Mouse (Mus musculus) G1E (cell line): ENCODE results near the gene Emp2. TPM values are rescaled to one million over a fixed set of nuclear protein-coding genes. Genes with fewer than 3 reads are reported as not detected.

Experiments used
- ATAC-seq: 2 replicates; pipeline ENCODE4 v1.8.0; 2016; ENCODE audit warnings: mild to moderate bottlenecking; ENCODE audit not compliant: insufficient number of reproducible peaks, poor library complexity, low FRiP score, severe bottlenecking; ENCODE audit errors: extremely low read depth
- DNase-seq: peaks from one replicate; pipeline ENCODE4 v3.0.0; 2012; ENCODE audit warnings: low spot score
- H3K27me3 ChIP-seq: 2 replicates; pipeline ENCODE4 v1.6.1; 2012; ENCODE audit warnings: mild to moderate bottlenecking, low read length, inconsistent platforms; ENCODE audit not compliant: insufficient read depth
- H3K36me3 ChIP-seq: replicated peaks from 2 replicates; pipeline ENCODE3; 2012; ENCODE audit warnings: mild to moderate bottlenecking, inconsistent platforms
- H3K4me1 ChIP-seq: 2 replicates; pipeline ENCODE4 v1.6.1; 2012; ENCODE audit warnings: low read depth, low read length, inconsistent platforms, mixed read lengths; ENCODE audit not compliant: insufficient read depth
- H3K4me3 ChIP-seq: 2 replicates; pipeline ENCODE4 v1.5.1; 2012; ENCODE audit warnings: low read depth, mild to moderate bottlenecking, inconsistent platforms, low read length, moderate library complexity, mixed read lengths
- H3K9me3 ChIP-seq: replicated peaks from 2 replicates; pipeline ENCODE4 v1.6.1; 2012; ENCODE audit warnings: inconsistent platforms
- CTCF ChIP-seq: IDR thresholded peaks from 2 replicates; pipeline ENCODE4 v1.5.1; 2012; ENCODE audit warnings: low read depth, low read length, inconsistent platforms, mixed read lengths
- GATA1 ChIP-seq: IDR thresholded peaks from 2 replicates; pipeline ENCODE4 v1.6.1; 2012; ENCODE audit warnings: borderline replicate concordance, low read length, inconsistent platforms, mixed read lengths
- GATA2 ChIP-seq: IDR thresholded peaks from 2 replicates; pipeline ENCODE4 v1.6.1; 2012; ENCODE audit warnings: low read depth, low read length, inconsistent platforms, borderline replicate concordance
- POLR2AphosphoS5 ChIP-seq: IDR thresholded peaks from 2 replicates; pipeline ENCODE4 v1.6.1; 2012; ENCODE audit warnings: low read depth, low read length, inconsistent platforms; ENCODE audit not compliant: insufficient replicate concordance
- TAL1 ChIP-seq: conservative IDR thresholded peaks from 2 replicates; pipeline ENCODE4 v1.6.1; 2012; ENCODE audit warnings: low read depth, low read length, inconsistent platforms, mixed read lengths
- polyA plus RNA-seq: library from polyadenylated mRNA; stranded (reverse); fragments of >175 nt; gene quantifications from 2 replicates; pipeline ENCODE4 v1.2.3, GENCODE M21; 2012
- total RNA-seq, 2 experiments: library from RNA; stranded (forward) in 1 of 2; stranded (reverse) in 1 of 2; fragments of 200-1000 nt in 1 of 2; fragments of >200 nt in 1 of 2; fragmentation: Nextera tagmentation in 1 of 2; gene quantifications; 2 replicates each; pipeline ENCODE4 v1.2.3; 2014 to 2017

The Emp2 gene
- total RNA-seq (2014; fragmentation: Nextera tagmentation) (not detected in 2 replicates), total RNA-seq (2017) (0.06 and 0.11 TPM in 2 replicates), polyA plus RNA-seq (not detected in 2 replicates)

GRCm38 (mm10) chr16:10313646-10314088, at the start of gene Emp2:
Gene Emp2 (minus strand): TSS chr16:10313968.
- DNase-seq (no peak), ATAC-seq (no peak)
- Histone ChIP-seq H3K9me3 (no peaks in the 10 kb centered on the region), H3K27me3 (0 out of 2 replicates have a peak, but pooled peaks cover 2% of the 10 kb centered on the region), H3K4me1 (no peaks in the 10 kb centered on the region), H3K4me3 (no peak within 1 kb of the TSS), H3K36me3 (no peaks in the 10 kb centered on the region)
- TF ChIP-seq POLR2AphosphoS5: no peak
- no peak for TF ChIP-seq GATA1

DNA sequence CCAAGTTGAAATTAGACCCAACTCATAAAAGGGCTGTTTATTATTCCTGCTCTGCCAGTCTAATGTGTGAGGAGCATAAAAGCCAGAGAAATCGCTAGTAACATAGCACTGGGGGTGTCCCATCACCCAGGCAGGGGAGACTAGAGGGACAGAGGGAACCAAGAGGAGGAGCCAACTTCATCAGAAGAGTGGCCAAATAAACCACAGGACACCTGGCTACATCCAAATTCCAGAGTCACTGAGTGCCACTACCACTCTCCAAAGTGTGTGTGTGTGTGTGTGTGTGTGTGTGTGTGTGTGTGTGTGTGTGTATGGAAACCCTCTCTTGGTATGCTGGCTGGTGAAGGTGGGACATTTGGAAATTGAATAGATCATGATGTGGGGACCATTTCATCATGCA, 49.3 kb upstream of the Emp2 start:
- H3K36me3 ChIP-seq: no peaks in the 10 kb centered on the region
- TF ChIP-seq CTCF (no peak), POLR2AphosphoS5 (no peak), GATA1 (no peak), GATA2 (no peak)
- H3K4me3 ChIP-seq: no peak overlapping the region
- ATAC-seq (no peak), DNase-seq (no peak)
- peaks cover 19% of the 10 kb centered on the region for H3K27me3 ChIP-seq
- H3K9me3 ChIP-seq: no peaks in the 10 kb centered on the region
- H3K4me1 ChIP-seq: peaks cover 2% of the 10 kb centered on the region; the same call in 1 of the 2 replicates

DNA sequence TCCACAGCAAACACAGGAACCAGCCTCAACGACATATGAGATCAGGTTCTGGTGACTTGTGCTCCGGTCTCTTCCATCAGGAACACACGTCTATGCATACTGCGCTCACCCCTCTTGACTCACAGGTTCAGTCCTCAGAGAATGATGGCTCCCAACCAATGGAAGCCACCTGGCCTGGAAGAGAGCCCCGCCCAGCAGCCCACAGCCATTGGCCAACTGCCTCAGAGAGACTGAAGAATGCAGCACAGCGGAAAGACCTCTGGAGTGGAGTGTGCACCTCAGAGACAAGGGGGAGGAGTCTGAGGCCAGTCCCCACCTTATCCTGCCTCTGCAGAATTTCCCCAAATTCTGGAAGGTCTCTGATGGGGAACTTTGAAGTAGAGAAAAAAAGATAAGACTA, 45.5 kb upstream of the Emp2 start:
- TF ChIP-seq TAL1 (no peak), GATA1 (no peak), GATA2 (no peak), POLR2AphosphoS5 (no peak), CTCF (no peak)
- DNase-seq (no peak), ATAC-seq (no peak)
- Histone ChIP-seq H3K27me3 (peaks cover 12% of the 10 kb centered on the region; the same call in 1 of the 2 replicates), H3K9me3 (no peaks in the 10 kb centered on the region), H3K36me3 (no peaks in the 10 kb centered on the region), H3K4me1 (peaks cover 3% of the 10 kb centered on the region; the same call in 1 of the 2 replicates), H3K4me3 (no peak overlapping the region)

DNA sequence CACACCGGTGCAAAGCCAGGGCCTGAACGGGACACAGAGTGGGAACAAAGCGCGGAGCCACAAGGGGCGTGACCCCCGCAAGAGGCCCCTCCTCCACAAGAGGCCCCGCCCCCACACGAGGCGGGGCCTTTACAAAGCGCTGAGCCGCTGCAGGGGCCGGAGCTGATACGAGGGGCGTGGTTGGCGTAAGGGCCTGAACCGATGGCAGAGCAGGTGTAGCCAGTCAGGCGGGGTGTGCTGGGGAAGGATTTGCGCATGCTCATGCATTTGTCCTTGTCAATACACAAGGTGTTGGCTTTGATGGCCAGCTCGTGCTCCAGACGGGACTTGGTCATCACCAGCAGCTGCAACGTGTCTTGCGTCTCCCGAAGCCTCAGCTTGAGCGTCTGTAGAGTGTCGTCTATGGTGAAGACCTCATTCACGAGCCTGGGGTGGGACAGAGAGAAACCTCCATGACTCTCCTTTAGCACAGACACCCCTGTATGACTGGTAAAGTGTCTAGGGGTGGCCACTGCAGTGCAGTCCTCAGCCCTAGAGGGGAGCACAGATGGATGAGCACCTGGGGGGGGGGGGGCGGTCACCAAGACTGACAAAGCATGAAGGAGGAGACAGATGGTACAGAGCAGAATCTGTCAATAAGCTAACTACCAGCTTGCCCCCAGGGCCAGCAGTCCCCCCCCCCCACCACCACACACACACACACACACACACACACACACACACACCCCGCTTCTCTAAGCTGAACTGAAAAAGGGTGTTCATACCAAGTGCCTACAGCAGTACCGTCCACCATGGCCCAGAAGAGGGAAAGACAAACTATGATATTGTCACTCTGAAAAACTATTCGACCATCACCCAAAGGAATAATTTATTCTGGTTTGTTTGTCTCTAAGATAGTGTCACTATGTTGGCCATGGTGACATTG, 44.5 kb upstream of the Emp2 start:
- no peak for DNase-seq
- H3K4me3 ChIP-seq: no peak overlapping the region

GRCm38 (mm10) chr16:10355004-10355403, 41.2 kb upstream of the Emp2 start:
- Histone ChIP-seq H3K4me3 (no peak overlapping the region), H3K4me1 (peaks cover 3% of the 10 kb centered on the region; the same call in 1 of the 2 replicates), H3K36me3 (no peaks in the 10 kb centered on the region), H3K27me3 (peaks cover 3% of the 10 kb centered on the region; the same call in 1 of the 2 replicates), H3K9me3 (no peaks in the 10 kb centered on the region)
- no peak for DNase-seq
- no peak for ATAC-seq
- TF ChIP-seq CTCF (no peak), POLR2AphosphoS5 (no peak), GATA1 (no peak), TAL1 (no peak), GATA2 (no peak)

More for the DNA sequence above, 44.5 kb upstream of the Emp2 start:
- Histone ChIP-seq H3K36me3 (no peaks in the 10 kb centered on the region), H3K4me1 (peaks cover 3% of the 10 kb centered on the region; the same call in 1 of the 2 replicates), H3K9me3 (no peaks in the 10 kb centered on the region), H3K27me3 (peaks cover 12% of the 10 kb centered on the region; the same call in 1 of the 2 replicates)
- no peak for TF ChIP-seq CTCF
- TF ChIP-seq POLR2AphosphoS5: no peak
- TF ChIP-seq GATA2: no peak
- TF ChIP-seq GATA1: no peak
- TF ChIP-seq TAL1: no peak
- ATAC-seq: no peak

DNA sequence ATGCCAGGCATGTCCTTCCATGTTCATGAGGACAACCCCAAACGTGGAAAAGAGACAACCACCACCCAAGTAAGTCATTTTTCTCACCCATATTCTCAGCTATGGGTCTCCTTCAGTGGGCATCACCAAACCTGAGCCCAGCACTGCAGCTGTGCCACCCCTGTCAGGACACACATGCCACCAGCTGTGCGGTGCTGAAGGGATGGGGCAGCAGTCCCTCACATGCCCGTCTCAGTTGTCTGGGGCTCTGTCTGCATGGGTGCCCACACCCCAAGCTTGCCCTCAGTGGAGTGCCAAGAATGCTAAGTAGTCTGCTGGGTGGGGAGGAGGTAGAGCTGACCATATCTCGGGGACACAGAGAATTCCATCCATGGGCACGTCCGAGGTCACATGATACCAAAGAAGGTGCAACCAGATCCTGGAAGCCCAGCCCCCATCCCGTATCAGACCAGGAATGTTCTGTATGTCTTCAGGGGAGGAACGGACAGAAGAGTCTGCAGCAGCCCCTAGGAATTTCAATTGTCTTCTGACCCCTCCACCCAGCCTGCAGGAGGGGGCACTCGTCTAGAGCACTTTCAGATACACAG, 37.4 kb upstream of the Emp2 start:
- Histone ChIP-seq H3K36me3 (no peaks in the 10 kb centered on the region), H3K4me1 (no peaks in the 10 kb centered on the region), H3K9me3 (no peaks in the 10 kb centered on the region), H3K4me3 (no peak overlapping the region), H3K27me3 (no peaks in the 10 kb centered on the region; the same call in 1 of the 2 replicates)
- DNase-seq: no peak
- TF ChIP-seq GATA1: no peak
- no peak for TF ChIP-seq CTCF
- TF ChIP-seq POLR2AphosphoS5: no peak
- no peak for TF ChIP-seq TAL1
- no peak for TF ChIP-seq GATA2
- no peak for ATAC-seq
